Mouse (Mus musculus) kidney, embryonic 14.5 days (tissue): Measurements from ENCODE around the gene Flywch1. TPM values are rescaled to one million over a fixed set of nuclear protein-coding genes. Genes with fewer than 3 reads are reported as not detected.

Experiments used
- ATAC-seq: fragments of 200-750 bp; cut with Nextera tagmentation; 2 replicates; pipeline ENCODE4 v1.8.0; 2017; ENCODE audit warnings: moderate number of reproducible peaks, mild to moderate bottlenecking, moderate TSS enrichment, moderate library complexity; ENCODE audit not compliant: low FRiP score, low TSS enrichment
- H3K27ac ChIP-seq: fragments of 300-500 bp; sonication (generic); 2 replicates; pipeline ENCODE4 v1.5.1; 2014; ENCODE audit warnings: low read depth, mild to moderate bottlenecking, low read length, moderate library complexity, mixed read lengths
- H3K27me3 ChIP-seq: fragments of 300-500 bp; sonication (generic); 2 replicates; pipeline ENCODE4 v1.6.1; 2014; ENCODE audit warnings: mild to moderate bottlenecking, low read length; ENCODE audit not compliant: control insufficient read depth, insufficient read depth
- H3K36me3 ChIP-seq: fragments of 300-500 bp; sonication (generic); 2 replicates; pipeline ENCODE4 v1.6.1; 2014; ENCODE audit warnings: low read length, mixed read lengths; ENCODE audit not compliant: control insufficient read depth, insufficient read depth
- H3K4me1 ChIP-seq: fragments of 300-500 bp; sonication (generic); 2 replicates; pipeline ENCODE4 v1.6.1; 2014; ENCODE audit warnings: low read length, mixed read lengths; ENCODE audit not compliant: control insufficient read depth, insufficient read depth
- H3K4me2 ChIP-seq: fragments of 300-500 bp; sonication (generic); replicated peaks from 2 replicates; pipeline ENCODE4 v1.6.1; 2014; ENCODE audit warnings: low read depth, mild to moderate bottlenecking, low read length
- H3K4me3 ChIP-seq: fragments of 300-500 bp; sonication (generic); 2 replicates; pipeline ENCODE4 v1.5.1; 2014; ENCODE audit warnings: mild to moderate bottlenecking, low read length
- H3K9ac ChIP-seq: fragments of 300-500 bp; sonication (generic); 2 replicates; pipeline ENCODE4 v1.6.1; 2014; ENCODE audit warnings: low read depth, mild to moderate bottlenecking, low read length, moderate library complexity
- H3K9me3 ChIP-seq: fragments of 300-500 bp; sonication (generic); 2 replicates; pipeline ENCODE4 v1.6.1; 2016; ENCODE audit warnings: low read length; ENCODE audit not compliant: control insufficient read depth
- WGBS: fragments of 180-500 bp; shearing (Covaris S2); extraction: QIAGEN DNeasy Blood & Tissue Kit; methylation state at CpG from one replicate; pipeline ENCODE4 v1.1.7; 2014; 5-methylcytosine and 5-hydroxymethylcytosine counted together
- polyA plus RNA-seq: library from polyadenylated mRNA; unstranded; fragments of >200 nt; fragmentation: Nextera tagmentation; extraction: Ambion mirVana; gene quantifications from 2 replicates; pipeline ENCODE4 v1.2.1, GENCODE M21; 2014

The Flywch1 gene
- polyA plus RNA-seq, 1 experiment from 2014 or later = 91.7 TPM

- Histone ChIP-seq H3K27me3 (peaks cover 15% of the 10 kb centered on the region), H3K36me3 (peaks cover 23% of the 10 kb centered on the region), H3K4me2 (peak overlapping the region; percentile 26; the same call in 1 of the 2 replicates), H3K4me3 (peak overlapping the region; percentile 14; the same call in 1 of the 2 replicates), H3K9me3 (no peaks in the 10 kb centered on the region), H3K4me1 (peaks cover 23% of the 10 kb centered on the region), H3K9ac (no peak overlapping the region), H3K27ac (no peak overlapping the region)
- no peak for ATAC-seq
- WGBS = 83% methylated on average over 11 of the region's 11 CpGs
Measured at GRCm38 (mm10) chr17:23749400-23750191, 21.8 kb downstream of the Flywch1 start.

GRCm38 (mm10) chr17:23748631-23749391, 22.6 kb downstream of the Flywch1 start:
- H3K27ac ChIP-seq = no peak overlapping the region
- H3K4me3 ChIP-seq = peak overlapping the region; percentile 14; the same call in 1 of the 2 replicates
- 0 out of 2 replicates have a peak, but pooled peaks have one; percentile 17 for ATAC-seq
- peaks cover 22% of the 10 kb centered on the region for H3K36me3 ChIP-seq
- H3K9me3 ChIP-seq = no peaks in the 10 kb centered on the region
- no peak overlapping the region for H3K9ac ChIP-seq
- H3K4me2 ChIP-seq = peak overlapping the region; percentile 26; the same call in 1 of the 2 replicates
- peaks cover 23% of the 10 kb centered on the region for H3K27me3 ChIP-seq
- WGBS = 30% methylated on average over 10 of the region's 10 CpGs
- peaks cover 25% of the 10 kb centered on the region for H3K4me1 ChIP-seq

- H3K36me3 ChIP-seq = peaks cover 14% of the 10 kb centered on the region
- no peak overlapping the region for H3K9ac ChIP-seq
- H3K27me3 ChIP-seq = peaks cover 31% of the 10 kb centered on the region
- no peaks in the 10 kb centered on the region for H3K9me3 ChIP-seq
- 24% methylated on average over 6 of the region's 6 CpGs for WGBS
- H3K4me2 ChIP-seq = no peak overlapping the region
- no peak for ATAC-seq
- peaks cover 25% of the 10 kb centered on the region for H3K4me1 ChIP-seq
- no peak overlapping the region for H3K27ac ChIP-seq
- no peak overlapping the region for H3K4me3 ChIP-seq
Measured at GRCm38 (mm10) chr17:23748026-23748425, 23.4 kb downstream of the Flywch1 start.

- Histone ChIP-seq H3K4me1 (peaks cover 26% of the 10 kb centered on the region), H3K9me3 (no peaks in the 10 kb centered on the region), H3K27ac (no peak overlapping the region), H3K4me2 (no peak overlapping the region), H3K27me3 (peaks cover 36% of the 10 kb centered on the region), H3K9ac (no peak overlapping the region), H3K36me3 (peaks cover 9% of the 10 kb centered on the region), H3K4me3 (no peak overlapping the region)
- 87% methylated on average over 3 of the region's 3 CpGs for WGBS
- no peak for ATAC-seq
Measured at GRCm38 (mm10) chr17:23747471-23747870, 23.9 kb downstream of the Flywch1 start.

- Histone ChIP-seq H3K4me3 (no peak overlapping the region), H3K27ac (no peak overlapping the region), H3K27me3 (peaks cover 43% of the 10 kb centered on the region), H3K4me1 (peaks cover 30% of the 10 kb centered on the region), H3K9ac (no peak overlapping the region), H3K36me3 (peaks cover 2% of the 10 kb centered on the region; the same call in 1 of the 2 replicates), H3K9me3 (no peaks in the 10 kb centered on the region), H3K4me2 (no peak overlapping the region)
- 84% methylated on average over 3 of the region's 3 CpGs for WGBS
- no peak for ATAC-seq
Measured at GRCm38 (mm10) chr17:23746767-23747166, 24.6 kb downstream of the Flywch1 start.

GRCm38 (mm10) chr17:23746311-23746710, 25.1 kb downstream of the Flywch1 start:
- H3K4me1 ChIP-seq = peaks cover 30% of the 10 kb centered on the region
- H3K4me3 ChIP-seq = peak overlapping the region; percentile 39
- no peak overlapping the region for H3K27ac ChIP-seq
- H3K36me3 ChIP-seq = no peaks in the 10 kb centered on the region
- 2% methylated on average over 12 of the region's 12 CpGs for WGBS
- H3K9ac ChIP-seq = no peak overlapping the region
- 0 out of 2 replicates have a peak, but pooled peaks have one; percentile 2 for ATAC-seq
- no peaks in the 10 kb centered on the region for H3K9me3 ChIP-seq
- peak overlapping the region; percentile 69 for H3K4me2 ChIP-seq
- H3K27me3 ChIP-seq = peaks cover 48% of the 10 kb centered on the region

- Histone ChIP-seq H3K27me3 (peaks cover 55% of the 10 kb centered on the region), H3K9me3 (no peaks in the 10 kb centered on the region), H3K4me1 (peaks cover 32% of the 10 kb centered on the region), H3K4me3 (peak within 1 kb of the TSS; percentile 39), H3K9ac (peak within 1 kb of the TSS; percentile 40; the same call in 1 of the 2 replicates), H3K36me3 (no peaks in the 10 kb centered on the region), H3K27ac (no peak within 1 kb of the TSS), H3K4me2 (peak within 1 kb of the TSS; percentile 69)
- ATAC-seq = no peak
- under 1% methylated on average over 43 of the region's 45 CpGs for WGBS
Measured at GRCm38 (mm10) chr17:23745301-23746251, 25.8 kb downstream of the Flywch1 start, which contains the start of gene Kremen2. TSS of gene Kremen2 (minus strand) at chr17:23745833.

- ATAC-seq = no peak
- Histone ChIP-seq H3K27me3 (peaks cover 56% of the 10 kb centered on the region), H3K27ac (no peak overlapping the region), H3K9ac (0 out of 2 replicates have a peak overlapping the region, but pooled peaks have one; percentile 40), H3K4me2 (peak overlapping the region; percentile 69), H3K4me3 (peak overlapping the region; percentile 39), H3K4me1 (peaks cover 34% of the 10 kb centered on the region), H3K9me3 (no peaks in the 10 kb centered on the region), H3K36me3 (no peaks in the 10 kb centered on the region)
- 3% methylated on average over 14 of the region's 14 CpGs for WGBS
Measured at GRCm38 (mm10) chr17:23744651-23745050, 26.8 kb downstream of the Flywch1 start.
